Mouse (Mus musculus) common myeloid progenitor, adult 5-6 weeks (primary cell): ENCODE data around the gene 1700001J03Rik. TPM values are rescaled to one million over a fixed set of nuclear protein-coding genes. Genes with fewer than 3 reads are reported as not detected.
A peak's percentile ranks its signal among the peaks of the same experiment; 100 is the strongest.
"Not testable (repeated sequence)": the region's sequence is repeated elsewhere in the genome, so short reads cannot be mapped to it uniquely, and the experiment has no call there.

Experiments used
- ATAC-seq: replicated peaks from 2 replicates; pipeline ENCODE4 v1.8.0; 2016; ENCODE audit warnings: low read depth, mild to moderate bottlenecking, moderate TSS enrichment, inconsistent platforms; ENCODE audit not compliant: poor library complexity, severe bottlenecking
- total RNA-seq: library from RNA; stranded (forward); fragments of 200-1000, 187-1606 nt; gene quantifications from 2 replicates; pipeline ENCODE4 v1.2.3, GENCODE M21; 2017

The 1700001J03Rik gene
- total RNA-seq, result not detected in 2 replicates

- not testable (repeated sequence) for ATAC-seq
These were observed at the start of gene 1700001J03Rik for GRCm38 (mm10) chr5:146185204-146185603. 1700001J03Rik (minus strand) TSS chr5:146185304.

GRCm38 (mm10) chr5:146234336-146234735 lies 49.2 kb upstream of the 1700001J03Rik start:
- ATAC-seq, result no peak

GRCm38 (mm10) chr5:146232816-146233215 lies 47.7 kb upstream of the 1700001J03Rik start:
- ATAC-seq, result no peak

- ATAC-seq, result no peak
These were observed 47.1 kb upstream of the 1700001J03Rik start for GRCm38 (mm10) chr5:146232056-146232675.

GRCm38 (mm10) chr5:146231655-146231996 lies 46.5 kb upstream of the 1700001J03Rik start:
- ATAC-seq, result peak; percentile 33

- peak; percentile 84 for ATAC-seq
These were observed 46.0 kb upstream of the 1700001J03Rik start, which contains the start of gene Cdk8 for GRCm38 (mm10) chr5:146230864-146231654. Cdk8 (plus strand) TSS chr5:146231230.

- no peak for ATAC-seq
These were observed 45.0 kb upstream of the 1700001J03Rik start for GRCm38 (mm10) chr5:146229869-146230650.

- ATAC-seq, result no peak
These were observed 42.4 kb upstream of the 1700001J03Rik start for GRCm38 (mm10) chr5:146227496-146227895.

- ATAC-seq, result no peak
These were observed 38.7 kb upstream of the 1700001J03Rik start for GRCm38 (mm10) chr5:146223786-146224185.

- no peak for ATAC-seq
These were observed 36.6 kb upstream of the 1700001J03Rik start for GRCm38 (mm10) chr5:146221722-146222121.

- ATAC-seq, result peak; percentile 98
These were observed 36.0 kb upstream of the 1700001J03Rik start, which contains the start of gene Rnf6 for GRCm38 (mm10) chr5:146220879-146221714. Rnf6 (minus strand) TSS chr5:146221555.

- peak; percentile 61 for ATAC-seq
These were observed 35.4 kb upstream of the 1700001J03Rik start for GRCm38 (mm10) chr5:146220501-146220878.

- no peak for ATAC-seq
These were observed 20.4 kb upstream of the 1700001J03Rik start for GRCm38 (mm10) chr5:146205537-146205936.

- peak; percentile 73 for ATAC-seq
These were observed 18.8 kb upstream of the 1700001J03Rik start for GRCm38 (mm10) chr5:146203921-146204320.

GRCm38 (mm10) chr5:146200580-146200979 lies 15.5 kb upstream of the 1700001J03Rik start:
- ATAC-seq, result no peak

- peak; percentile 82 for ATAC-seq
These were observed 14.4 kb upstream of the 1700001J03Rik start for GRCm38 (mm10) chr5:146199540-146199939.

GRCm38 (mm10) chr5:146199073-146199472 lies 14.0 kb upstream of the 1700001J03Rik start:
- ATAC-seq, result no peak

GRCm38 (mm10) chr5:146193360-146193759 lies 8.3 kb upstream of the 1700001J03Rik start:
- ATAC-seq, result no peak

- no peak for ATAC-seq
These were observed 5.6 kb upstream of the 1700001J03Rik start for GRCm38 (mm10) chr5:146190501-146191269.
